Mouse (Mus musculus): ENCODE measurements at regions not wholly inside any gene's neighbourhood (a gene's known extent, or its start where the extent isn't known, plus 50 kb on each side); places are given as distances from the start of the nearest gene placed in this dataset.

DNA sequence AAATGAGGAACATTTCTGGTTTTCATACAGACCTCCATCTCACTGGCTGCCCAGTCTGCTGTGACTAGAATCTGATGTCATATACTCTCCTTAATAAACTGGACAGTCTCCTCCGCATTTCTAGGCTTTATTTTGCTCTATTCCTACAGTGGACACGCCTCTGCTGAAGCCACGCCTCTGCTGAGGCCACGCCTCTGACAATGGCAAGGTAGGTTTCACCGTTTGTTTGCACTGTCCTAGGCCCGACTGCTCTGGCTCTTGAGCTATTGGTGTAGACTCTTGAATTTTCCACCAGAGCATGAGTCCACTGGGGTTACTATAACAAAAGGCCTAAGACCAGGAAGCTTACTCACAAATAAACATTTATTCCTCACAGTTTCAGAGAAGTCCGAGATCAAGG lies 69.8 kb upstream of the Pax2 start:
- no peak for DNase-seq (ENCODE audit: low spot score)

DNA sequence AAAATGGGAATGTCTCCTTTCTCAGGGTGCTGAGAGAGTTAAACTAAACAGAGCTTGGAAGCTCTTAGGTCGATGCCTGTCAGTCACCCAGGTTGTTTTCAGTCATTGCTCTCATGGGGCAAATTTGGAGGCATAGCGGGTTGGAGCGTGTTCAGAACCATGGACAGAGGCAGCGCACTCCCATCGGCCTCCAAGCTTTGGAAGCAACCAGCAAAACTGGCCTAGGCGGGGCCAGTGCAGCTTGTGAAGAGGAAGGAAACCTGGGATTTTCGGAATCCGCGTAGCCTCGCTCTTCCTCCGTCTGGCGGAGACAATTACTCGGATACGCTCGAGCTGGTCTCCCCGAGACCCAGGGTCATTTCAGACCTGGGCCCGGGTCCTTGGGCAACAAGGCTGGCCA lies 63.4 kb upstream of the Pax2 start:
- DNase-seq (ENCODE audit: low spot score) = peak; percentile 67

DNA sequence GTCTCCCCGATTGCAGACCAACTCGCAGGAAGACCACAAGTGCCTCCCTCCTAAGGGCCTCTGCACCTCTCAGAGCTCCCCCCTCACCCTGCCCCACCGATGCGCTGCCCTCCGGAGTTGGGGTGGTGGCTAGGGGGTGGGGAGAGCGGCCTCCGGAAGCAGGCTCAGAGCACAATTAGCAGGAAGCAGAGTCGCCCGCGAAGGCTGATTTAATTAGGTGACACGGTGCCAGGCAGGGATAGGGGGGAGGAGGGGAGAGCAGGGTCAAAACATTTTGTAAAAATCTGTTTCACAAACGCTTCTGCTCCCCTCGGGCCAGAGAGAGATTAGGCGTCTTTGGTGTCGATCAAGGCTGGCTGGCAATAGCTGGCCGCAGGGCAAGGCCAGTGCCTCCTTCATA lies 63.0 kb upstream of the Pax2 start:
- DNase-seq (ENCODE audit: low spot score) = no peak

DNA sequence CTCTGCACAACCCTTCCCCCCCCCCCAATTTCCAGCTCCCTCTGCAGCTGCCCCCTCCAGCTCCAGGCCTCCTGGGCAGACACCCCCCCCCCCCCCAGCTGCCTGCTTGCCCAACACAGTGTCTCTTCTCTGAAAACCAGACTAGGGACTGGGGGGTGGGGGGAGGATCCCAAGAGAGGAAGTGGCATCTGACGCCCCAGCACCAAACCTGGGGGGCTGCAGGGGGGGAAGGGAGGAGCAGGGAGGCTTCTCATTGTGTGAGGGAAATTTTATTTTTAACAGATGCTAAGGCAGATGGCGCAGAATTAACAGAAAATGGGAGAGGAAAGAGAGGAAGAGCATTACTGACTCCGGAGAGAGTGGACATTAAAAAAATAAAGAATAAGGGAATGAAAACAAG lies 60.5 kb upstream of the Pax2 start:
- DNase-seq (ENCODE audit: low spot score) = no peak

DNA sequence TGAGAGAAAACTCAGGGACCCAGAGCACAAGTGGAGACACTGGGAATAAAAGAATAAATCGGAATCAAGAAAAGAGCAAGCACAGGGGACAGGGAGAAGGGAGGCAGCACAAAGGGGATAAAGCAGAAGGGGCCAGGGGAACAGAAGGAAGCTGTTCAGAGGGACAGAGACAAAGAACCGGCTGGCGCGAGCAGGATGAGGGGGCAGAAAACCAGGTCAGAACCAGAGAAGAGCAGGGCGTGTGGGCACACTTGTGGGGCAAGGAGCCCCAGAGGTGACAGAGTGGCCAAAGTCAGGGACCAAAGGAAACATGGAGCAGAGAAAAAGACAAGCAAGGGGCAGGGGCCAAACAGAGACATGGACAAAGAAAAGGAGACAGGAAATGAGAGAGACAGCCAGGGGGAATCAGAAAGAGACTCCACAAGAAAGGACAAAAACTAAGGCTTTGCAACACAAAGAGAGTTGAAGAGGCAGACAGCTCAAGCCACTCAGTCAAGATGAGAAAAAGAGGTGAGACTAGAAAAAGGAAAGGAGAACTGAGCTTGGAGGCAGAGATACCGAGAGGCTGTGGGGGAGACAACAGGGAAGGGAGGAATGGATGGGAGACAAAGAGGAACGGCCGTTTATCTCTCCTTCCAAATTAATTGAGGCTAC lies 59.7 kb upstream of the Pax2 start:
- DNase-seq (ENCODE audit: low spot score) = no peak

DNA sequence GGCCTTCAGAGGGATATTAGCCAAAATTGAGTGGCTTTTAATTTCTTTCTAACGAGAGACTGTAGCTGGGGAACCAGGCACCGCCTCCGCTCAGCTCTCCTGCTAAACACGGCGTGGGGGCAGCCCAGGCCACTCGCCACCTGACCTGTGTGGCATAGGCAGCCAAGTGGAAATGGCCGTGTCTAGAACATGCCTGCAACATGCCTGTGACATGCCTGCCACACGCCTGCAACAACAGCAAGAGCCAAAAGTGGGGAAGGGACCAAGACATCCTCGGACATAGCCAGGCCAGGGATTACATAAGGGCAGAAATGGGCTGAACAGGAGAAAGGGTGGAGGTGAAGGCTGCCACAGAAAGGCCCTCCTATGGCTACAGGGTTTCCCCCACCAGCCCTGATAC lies 59.1 kb upstream of the Pax2 start:
- DNase-seq (ENCODE audit: low spot score) = no peak

DNA sequence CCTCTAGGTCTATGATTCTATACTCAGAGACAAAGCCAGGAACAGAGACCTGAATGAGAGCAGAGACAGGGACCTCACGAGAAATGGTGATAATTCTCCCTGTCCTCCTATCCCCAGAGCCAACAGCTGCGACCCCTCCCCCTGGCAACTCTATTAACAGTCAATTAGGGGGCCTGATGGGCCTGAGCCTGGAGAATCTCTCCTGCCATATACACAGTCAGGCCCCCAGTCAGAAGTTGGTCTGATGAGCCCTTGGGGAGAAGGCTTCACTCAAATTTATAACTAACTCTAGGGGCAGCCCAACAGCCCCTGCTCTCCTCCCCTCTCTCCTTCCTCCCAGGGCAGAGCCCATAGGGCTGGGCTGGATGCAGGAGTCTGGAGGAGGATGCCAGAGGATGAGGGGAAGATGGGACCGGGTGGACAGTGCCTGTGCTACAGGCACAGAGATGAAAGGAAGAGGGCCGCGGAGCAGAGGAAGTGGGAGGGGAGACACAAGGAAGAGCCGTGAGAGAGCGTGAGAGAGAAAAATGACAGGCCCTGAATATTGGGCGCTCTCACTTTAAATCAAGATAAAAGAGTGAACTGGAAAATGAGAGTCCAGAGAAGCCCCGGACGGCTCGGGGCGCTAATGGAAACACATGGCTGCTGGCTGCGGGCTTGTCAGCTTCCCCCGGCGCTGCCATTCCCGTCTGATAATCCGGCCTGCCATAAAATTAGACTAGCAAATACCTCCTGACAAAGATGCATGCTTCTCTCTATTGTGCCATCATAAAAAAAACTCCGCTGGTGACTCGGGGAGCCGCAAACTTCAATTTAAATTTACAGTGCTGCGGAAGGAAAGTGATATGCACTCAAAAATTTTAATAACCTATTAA lies 57.2 kb upstream of the Pax2 start:
- DNase-seq (ENCODE audit: low spot score) = no peak

Data from testis, postnatal 14 days (tissue).